Mouse (Mus musculus): ENCODE measurements around the gene Krt23.

GRCm38 (mm10) chr11:99468566-99468965, 24.4 kb downstream of the Krt23 start:
- TF ChIP-seq CTCF (IDR thresholded peaks at IDR 0.05; ENCODE audit: control insufficient read depth, insufficient read depth, insufficient read length): no peak
- TF ChIP-seq MYOG (IDR thresholded peaks at IDR 0.05; ENCODE audit: control insufficient read depth, extremely low read depth, insufficient read length): no peak
- TF ChIP-seq CEBPB (IDR thresholded peaks at IDR 0.05; ENCODE audit: low read depth): no peak
- no peak for TF ChIP-seq MYOD1 (IDR thresholded peaks at IDR 0.05; ENCODE audit: control insufficient read depth, insufficient read length, low read depth)
- TF ChIP-seq MAX (IDR thresholded peaks at IDR 0.05): no peak

Measured in C2C12 (cell line).